Mouse (Mus musculus) neutrophil, adult 5-6 weeks (primary cell): ENCODE data around the gene Myo16. TPM values are rescaled to one million over a fixed set of nuclear protein-coding genes. Genes with fewer than 3 reads are reported as not detected.

Experiments used
- ATAC-seq: fragments of 151-379, 151-347 bp; 2 replicates; pipeline ENCODE4 v1.8.0; 2017; ENCODE audit warnings: mild to moderate bottlenecking, moderate TSS enrichment; ENCODE audit not compliant: insufficient number of reproducible peaks, poor library complexity, low FRiP score, severe bottlenecking; ENCODE audit errors: extremely low read depth
- total RNA-seq: library from RNA; stranded (forward); fragments of 200-1000 nt; gene quantifications from 2 replicates; pipeline ENCODE4 v1.2.3, GENCODE M21; 2017

Gene Myo16
- total RNA-seq, result 0.12 TPM in 1 of 2 replicates, not detected in the other

DNA sequence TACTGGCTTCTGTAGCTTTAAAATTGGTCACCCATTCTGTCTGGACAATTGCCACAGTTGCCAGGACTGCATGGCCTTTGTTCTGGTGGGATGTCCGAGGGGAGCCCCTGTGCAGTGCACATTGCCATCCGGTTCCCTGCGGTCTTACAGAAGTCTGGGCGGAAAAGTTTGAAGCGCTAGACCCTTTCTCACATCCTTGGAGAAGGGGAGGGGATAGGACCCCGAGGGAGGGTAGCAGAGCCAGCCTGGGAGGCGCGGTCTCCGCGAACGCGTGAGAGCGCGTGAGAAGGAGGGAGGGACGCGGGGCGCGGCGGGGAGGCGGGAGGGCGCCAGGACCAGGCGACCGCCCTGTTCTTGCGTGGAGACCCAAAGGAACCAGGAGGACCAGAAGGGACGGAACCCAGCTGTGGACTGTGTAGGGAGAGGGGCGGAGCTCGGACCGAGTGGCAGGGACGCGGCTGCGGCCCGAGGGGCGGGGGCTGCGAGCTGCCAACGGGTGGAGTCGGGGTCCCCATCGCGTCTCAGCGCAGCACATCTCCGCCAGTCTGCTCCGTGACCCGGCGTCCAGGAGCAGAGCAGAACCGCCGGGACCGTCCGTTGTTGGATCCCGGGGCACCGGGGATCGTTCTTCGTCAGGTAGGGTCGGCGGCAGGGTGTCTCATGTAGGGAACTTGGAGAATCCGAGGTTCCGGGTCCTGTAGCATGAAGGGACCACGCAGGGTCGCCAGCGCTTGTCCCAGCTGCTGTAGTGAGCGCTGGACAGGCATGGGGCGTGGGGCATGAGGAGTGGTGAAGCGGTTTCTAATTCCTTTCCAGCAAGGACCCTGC is at the start of gene Myo16:
Gene Myo16 (plus strand): TSS at position 301 of the 828 bp plus-strand sequence.
- no peak for ATAC-seq

DNA sequence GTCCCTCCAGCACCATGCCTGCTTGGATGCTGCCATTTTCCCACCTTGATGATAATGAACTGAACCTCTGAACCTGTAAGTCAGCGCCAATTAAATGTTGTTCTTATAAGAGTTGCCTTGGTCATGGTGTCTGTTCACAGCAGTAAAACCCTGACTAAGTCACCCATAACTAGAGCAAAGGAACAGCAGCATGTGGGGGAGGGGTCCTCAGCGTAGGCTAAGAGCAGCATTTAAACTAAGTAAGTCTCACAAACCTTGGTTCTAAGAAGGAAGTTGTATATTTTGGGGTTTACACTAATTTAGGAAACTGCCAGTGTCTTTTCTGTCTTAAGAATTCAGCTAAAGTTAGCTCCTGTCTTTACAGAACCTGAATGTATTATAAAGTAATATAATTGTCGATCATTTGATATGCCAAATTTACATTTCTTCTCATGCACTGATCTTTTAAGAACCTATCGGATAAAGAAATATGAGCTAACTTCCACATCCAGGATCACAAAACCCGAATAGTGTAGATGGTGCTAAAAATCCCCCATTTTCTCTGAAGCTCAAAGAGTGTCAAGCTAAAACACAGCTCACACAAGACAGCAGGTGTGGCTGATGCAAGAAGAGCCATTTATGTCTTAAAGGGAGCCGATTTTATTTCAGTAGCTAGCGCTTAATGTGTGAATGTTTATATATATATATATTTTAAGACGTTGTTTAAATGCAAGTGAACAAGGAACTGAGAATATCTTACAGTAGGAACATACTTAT is 45.0 kb upstream of the Myo16 start:
- no peak for ATAC-seq

DNA sequence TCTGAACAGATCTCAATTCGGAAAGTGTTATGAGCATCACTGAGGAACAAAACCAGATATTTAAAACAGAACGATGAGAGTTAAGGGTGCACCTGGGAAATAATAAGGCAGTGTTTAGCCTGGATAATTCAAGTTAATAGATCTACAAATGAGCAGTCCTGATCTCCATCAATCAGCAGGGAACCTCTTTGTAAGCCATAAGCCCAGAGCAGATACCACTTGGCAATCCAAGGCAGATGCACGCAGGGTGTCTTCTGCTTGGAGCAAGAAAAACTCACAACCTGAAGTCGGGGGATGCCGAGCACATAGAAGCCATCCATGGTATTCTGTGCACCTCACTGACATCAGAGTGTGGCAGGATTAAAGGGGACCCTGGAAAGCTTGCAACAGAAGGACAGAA is 31.0 kb upstream of the Myo16 start:
- ATAC-seq, result no peak

DNA sequence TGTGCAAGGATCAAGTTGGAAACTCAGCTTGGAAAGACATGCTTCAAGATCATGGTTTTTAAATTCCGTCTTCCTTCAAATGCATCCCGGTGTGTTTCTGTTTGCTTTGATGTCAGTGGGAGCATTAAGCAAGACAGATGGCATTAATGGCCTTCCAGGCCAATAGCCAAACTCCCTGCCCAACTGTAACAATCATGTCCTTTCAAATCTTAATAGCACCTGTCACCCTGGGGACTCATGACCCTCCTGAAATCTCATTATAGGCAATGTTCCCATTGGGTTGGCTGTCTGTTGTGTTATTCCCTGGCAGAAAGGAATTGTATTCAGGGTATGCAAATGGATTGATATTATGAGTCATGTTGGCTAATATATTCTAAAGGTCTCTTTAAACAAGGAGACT is 30.3 kb upstream of the Myo16 start:
- no peak for ATAC-seq

DNA sequence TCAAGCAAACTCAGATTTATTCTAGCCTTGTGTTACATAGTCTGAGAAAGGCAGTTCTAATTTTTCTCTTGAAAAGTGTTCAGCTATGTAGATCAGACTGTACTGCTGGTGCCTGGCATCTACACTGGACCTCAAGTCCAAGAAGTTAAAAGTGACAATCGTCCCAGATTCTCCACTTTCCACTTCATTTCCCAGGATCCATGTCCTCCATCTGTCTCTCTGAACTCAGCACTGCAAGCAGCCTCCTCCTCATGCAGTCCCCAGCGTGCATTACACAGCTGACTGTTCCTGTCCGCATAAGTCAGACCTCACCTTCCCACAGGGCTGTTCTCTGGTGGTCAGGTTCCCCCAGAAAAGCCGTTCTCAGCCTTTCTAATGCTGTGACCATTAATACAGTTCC is 28.0 kb upstream of the Myo16 start:
- no peak for ATAC-seq

DNA sequence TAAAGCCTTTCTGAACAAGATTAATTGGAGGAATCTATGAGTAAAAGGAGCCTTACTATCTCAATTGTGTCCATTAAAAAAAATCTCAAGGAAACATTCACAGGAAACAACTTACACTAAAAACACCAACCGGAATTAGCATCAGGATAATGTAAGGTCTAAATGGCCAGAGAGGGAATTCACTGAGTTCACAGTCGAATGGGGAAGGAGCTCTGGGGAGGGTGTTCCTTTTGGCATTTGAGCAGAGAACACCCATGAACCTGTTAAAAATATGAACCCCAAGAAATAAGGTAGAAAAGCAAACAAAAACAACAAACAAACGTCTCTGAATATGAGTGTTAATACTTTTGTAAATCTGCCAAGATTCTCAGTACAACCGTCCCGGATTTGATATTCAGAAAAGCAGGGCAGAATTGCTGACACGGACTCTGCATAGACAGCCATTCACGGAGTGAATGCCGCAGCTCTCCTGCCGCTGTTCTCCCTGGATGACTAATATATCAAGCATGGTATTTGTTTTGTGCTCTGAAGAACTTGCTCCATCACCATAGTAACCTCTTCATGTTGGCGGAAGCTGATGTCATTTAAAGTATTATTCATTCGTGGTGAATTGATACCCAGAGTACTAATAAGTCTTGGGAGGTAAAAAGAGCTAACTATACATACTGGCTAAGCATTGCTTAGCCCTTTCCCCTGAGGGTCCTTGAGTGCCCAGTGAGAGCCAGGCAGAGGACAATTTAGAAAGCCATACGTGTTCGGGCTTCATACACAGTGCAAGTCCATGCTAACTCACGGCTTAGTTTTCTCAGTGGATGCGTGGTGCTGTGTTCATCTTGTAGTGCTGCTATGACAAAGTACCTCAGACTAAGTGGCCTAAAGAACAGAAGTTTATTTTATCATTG is 22.9 kb upstream of the Myo16 start:
- no peak for ATAC-seq

DNA sequence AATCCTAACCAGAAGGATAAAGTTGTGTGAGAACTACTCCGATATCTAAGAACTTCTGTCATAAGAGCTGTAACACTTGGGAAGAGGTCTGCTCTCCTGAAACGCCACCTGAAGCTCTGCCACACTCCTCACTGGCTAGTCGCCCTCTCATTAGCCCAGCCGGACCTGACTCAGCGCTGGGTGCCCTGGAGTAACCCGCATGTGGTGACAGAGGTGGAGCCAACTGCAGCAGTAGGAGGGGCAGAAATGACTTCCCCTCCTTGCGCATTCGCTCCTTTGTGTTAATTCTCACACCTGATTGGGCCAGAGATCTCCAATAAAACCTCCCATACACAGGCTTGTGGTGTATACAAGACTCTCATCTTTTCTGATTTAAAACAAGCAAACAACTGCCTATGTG is 14.2 kb upstream of the Myo16 start:
- ATAC-seq, result no peak

DNA sequence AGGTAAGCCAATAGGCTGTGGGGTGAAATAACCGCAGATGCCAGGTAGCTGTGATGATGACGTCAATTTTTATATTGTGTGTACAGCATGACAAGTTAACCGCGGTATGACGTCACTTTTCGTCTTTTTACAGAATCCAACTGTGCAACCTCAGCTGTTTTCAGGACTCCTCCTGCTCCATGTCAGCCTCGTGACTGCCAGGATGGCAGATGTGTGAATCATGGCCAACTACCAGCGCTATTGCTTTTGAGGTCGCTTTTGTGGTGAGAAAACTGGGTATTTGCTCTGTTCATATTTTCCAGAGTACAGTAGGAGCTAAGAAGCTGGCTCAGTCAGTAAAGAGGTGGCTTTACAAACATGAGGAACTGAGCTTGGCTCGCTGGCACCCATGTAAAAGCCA is 9.8 kb upstream of the Myo16 start:
- ATAC-seq, result no peak

DNA sequence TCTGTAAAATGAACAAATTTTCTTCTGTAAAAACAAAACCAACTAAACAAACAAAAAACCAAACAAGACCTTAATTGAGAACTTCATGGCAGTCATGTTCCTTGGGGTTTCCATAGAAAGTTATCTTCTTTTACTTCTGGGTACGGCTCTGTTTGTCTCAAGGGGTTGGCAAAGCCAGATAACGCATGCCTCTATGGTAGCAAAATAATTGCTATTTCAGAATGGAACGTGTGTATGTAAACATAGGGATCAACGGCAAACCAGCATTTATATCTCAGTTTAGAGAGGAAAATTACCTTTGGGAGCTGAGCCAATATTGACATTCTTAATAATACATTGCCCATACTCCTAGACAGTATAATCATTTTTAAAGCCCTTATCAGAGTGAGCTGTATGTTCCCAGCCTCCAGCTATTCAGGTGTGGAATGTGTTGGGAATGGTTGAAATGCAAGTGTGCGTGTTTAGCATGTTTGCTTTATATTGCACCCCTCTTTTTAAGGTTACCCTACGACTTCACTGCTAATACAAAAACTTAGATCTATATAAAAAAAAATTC is 1.9 kb upstream of the Myo16 start:
- ATAC-seq, result no peak

DNA sequence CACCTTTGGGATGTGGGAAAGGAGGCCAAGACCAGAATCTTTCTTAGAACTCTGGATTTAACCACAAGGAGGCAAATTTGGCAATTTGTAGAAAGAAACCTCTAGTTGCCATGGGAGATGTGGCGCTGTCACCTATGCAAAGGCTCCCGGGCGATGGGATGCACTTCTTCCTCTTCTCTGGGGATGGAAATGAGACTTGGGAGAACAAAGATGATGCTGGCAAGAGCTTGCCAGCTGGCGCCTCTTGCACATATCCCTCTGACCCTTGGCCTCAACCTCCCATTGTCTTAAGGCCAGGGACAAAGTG is 681 bp downstream of the Myo16 start:
- no peak for ATAC-seq

DNA sequence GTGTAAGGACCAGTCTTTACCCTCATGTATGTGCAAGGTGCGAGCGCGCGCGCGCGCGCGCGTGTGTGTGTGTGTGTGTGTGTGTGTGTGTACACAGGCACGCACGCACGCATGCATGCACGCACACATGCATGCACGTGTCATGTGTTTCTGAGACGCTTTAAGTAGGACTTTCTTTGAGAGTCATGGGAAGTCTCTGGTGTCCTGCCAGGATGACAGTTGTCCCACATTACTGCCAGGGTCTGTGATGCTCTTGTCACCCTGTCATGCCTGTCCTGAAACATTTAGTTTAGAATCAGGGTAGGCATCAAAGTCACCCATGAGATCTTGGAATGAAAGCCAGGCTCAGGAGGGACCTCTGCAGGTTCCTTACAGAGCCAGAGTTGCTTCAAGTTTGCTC is 1.4 kb downstream of the Myo16 start:
- ATAC-seq, result no peak

DNA sequence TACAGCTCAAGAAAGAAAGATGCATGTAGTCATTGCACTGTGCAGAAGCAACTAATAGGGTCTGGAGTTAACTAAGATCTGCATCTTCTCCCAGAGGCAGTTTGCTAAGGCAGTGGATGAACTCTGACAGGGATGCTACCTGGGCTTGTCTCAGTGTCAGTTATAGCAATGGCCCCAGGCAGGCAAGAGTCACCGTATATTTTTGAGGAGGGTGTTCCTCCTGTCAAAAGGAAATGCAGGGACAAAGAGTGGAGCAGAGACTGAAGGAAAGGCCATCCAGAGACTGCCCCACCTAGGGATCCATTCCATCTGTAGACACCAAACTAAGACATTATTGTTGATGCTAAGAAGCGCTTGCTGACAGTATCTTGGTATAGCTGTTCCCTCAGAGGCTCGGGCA is 7.4 kb downstream of the Myo16 start:
- ATAC-seq, result no peak

DNA sequence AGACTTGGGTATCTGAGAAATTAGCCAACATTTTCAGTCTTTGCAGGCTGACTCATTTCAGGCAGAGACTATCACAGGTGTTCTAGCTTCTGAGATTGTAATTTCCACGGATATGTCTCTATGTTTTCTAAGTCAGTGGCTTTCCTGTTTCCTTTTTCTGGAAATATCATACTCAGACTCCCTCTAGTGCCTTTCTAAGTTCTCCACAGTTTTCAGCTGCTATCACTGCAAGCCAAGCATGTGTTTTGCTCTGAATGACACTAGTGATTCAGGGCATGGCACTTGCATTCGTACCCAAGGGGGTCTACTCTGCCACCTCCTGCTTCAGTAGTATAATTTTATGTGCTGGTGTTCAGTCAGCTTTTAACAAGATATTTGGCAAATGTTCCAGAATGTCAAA is 11.2 kb downstream of the Myo16 start:
- ATAC-seq, result no peak

DNA sequence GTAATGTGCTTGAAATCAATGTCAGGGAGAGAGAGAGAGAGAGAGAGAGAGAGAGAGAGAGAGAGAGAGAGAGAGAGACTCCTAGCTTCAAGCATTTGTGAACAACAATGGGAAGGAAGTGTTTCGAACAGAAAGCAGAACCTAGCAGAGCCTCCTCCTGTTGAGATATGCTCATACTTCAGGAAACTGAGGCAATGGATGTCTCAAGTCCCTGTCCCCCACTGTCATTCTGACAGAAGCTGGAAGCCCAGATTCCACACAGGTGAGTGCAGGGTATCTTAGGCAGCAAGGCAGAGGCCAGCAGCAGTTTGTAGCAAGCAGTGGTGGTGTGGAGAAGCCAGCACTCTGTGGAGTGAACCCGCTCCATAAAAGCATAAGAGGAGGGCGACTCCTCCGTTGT is 14.6 kb downstream of the Myo16 start:
- ATAC-seq, result no peak

DNA sequence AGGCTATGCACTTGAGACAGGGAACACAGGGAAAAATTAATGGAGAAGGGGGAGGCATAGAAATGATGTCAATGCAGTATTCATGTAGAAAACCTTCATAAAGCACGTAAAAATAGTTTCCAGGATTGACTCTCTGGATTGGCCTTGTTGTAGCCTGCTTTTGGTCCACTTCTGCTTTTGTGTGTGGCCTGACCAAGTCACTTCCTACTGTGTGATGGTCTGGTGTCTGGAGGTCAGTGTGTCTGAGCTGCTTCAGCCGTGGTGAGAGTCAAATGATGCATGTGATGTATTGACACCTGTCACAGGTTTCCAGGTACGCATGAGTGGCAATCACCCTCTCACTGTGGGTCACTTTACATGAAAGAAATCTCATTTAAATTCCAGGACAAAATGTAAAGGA is 16.2 kb downstream of the Myo16 start:
- ATAC-seq, result no peak

DNA sequence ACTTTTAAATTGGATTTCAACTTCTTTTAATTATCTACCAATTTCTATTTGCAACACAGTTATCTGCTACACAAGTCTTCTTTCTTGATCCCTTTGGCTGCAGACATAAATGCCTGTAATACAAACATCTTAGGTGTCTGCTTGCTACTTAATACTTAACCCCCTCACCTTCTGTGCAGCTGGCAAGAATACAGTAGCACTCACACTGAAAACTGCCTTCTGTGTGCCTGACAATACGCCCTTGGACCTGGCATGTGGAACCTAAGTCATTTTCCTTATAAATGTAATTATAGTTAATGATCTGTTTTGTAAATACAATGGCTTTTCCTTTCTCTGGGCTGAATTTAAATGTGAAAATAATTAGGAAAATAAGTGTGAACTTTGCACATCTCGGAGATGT is 17.6 kb downstream of the Myo16 start:
- no peak for ATAC-seq

DNA sequence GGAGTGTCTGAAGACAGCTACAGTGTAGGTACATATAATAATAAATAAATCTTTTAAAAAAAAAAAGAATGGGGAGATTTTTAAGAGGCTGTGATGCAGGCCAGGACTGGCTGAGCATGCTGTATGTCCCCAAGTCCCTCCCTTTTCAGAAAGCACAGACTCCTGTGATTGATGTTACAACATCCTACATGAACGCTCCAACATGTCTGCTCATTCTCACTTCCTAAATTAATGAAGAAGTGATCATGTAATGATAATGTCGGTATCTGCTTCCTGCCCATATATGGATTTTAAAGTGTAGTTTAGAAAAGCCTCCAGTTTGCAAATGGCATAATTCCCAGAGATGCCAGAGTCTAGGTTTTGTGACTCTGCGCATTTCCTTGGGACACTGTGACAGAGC is 18.6 kb downstream of the Myo16 start:
- no peak for ATAC-seq

DNA sequence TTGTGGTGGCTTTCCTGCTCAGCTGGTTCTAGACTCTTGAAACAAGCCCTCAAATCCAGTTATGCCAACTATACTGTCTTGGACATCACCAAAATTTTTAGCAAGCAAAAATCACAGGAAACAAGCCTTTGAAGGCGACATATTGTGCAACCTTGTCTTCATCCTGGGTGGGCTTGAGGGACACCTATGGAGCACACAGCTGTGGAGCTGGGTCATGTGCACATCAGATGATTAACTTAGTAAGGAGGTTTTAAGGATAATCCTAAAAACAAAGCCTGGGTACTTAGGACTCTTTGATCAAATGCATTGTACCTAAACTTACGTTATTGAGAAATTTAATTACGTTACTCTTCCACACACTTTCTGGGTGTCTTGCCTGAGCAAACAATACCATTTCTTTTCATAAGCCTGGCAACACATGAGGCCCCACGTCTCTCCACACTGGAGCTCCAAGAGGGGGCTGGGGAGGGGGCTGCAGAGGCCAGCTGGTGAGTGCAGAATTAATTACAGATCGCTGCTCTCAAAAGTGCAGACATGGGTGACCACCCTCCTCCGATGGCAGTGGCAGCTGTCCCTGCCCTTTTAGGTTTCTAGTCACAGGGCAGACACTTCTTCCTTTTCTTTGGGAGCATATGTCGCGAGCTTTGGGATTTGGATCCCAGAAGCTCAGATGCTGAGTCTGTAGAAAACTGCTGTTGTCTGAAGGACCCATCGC is 19.5 kb downstream of the Myo16 start:
- ATAC-seq, result no peak
